26 mouse cellular contexts compared by ENCODE assay signal in the genomic region with DNA sequence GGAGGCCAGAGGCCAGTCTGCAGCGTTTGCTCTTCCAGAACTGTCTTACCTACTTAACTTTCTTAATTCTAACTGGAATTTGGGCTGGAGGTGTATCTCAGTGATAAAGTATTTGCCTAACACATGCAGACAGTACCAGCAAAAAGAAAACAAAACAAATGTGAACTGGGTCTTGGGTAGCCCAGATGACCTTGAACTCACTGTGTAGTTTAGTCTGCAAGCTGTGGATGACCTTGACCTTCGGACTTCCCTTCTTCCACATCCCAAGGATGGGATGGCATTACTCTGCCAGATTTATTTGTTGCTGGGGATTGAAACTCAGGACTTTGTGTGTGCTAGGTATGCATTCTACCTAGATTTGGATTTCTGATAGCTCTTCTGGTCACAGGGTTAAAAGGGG.
"Had no signal": no experiment of that assay in that cellular context is flagged by ENCODE, and none has a peak within 500 bp of the region (broad histone marks: within the 10 kb centered on the region; RNA-seq: fewer than 3 reads in every experiment).

No protein-coding gene starts in this region.

- H3K4me3 ChIP-seq: heart, embryonic 13.5 days; heart, embryonic 15.5 days; hindbrain, embryonic 10.5 days; hindbrain, embryonic 12.5 days; intestine, embryonic 15.5 days; layer of hippocampus, adult 2 months; left cerebral cortex, adult 2 months; limb, embryonic 10.5 days; limb, embryonic 12.5 days; liver, embryonic 13.5 days had no signal

- H3K9me3 ChIP-seq: heart, embryonic 13.5 days; heart, embryonic 15.5 days; hindbrain, embryonic 10.5 days; hindbrain, embryonic 12.5 days; intestine, embryonic 15.5 days; limb, embryonic 10.5 days; limb, embryonic 12.5 days; liver, embryonic 13.5 days had no signal

- H3K9ac ChIP-seq: heart, embryonic 13.5 days; heart, embryonic 15.5 days; hindbrain, embryonic 12.5 days; hindbrain, embryonic 14.5 days; intestine, embryonic 15.5 days; limb, embryonic 12.5 days; liver, embryonic 13.5 days had no signal

- DNase-seq: gastrocnemius, postnatal 14 days; gastrocnemius, postnatal 36 days; heart, adult 18-20 months; heart, postnatal 4 days; kidney, adult 18-20 months; kidney, adult 8-10 months; kidney, postnatal 10 days; kidney, postnatal 25 days; kidney, postnatal 4 days; liver; liver, embryonic 13.5 days had no signal

- ATAC-seq: hindbrain, embryonic 16.5 days; inflammation-experienced regulatory T-cells, adult 6 months; intestine, embryonic 15.5 days; intestine, postnatal 0 days had no signal

- H3K36me3 ChIP-seq: heart, embryonic 13.5 days; heart, embryonic 15.5 days; hindbrain, embryonic 10.5 days; hindbrain, embryonic 12.5 days; intestine, embryonic 15.5 days; limb, embryonic 10.5 days; limb, embryonic 12.5 days; liver, embryonic 13.5 days had no signal

- H3K27me3 ChIP-seq: heart, embryonic 13.5 days; heart, embryonic 15.5 days; hindbrain, embryonic 12.5 days; intestine, embryonic 15.5 days; limb, embryonic 12.5 days; liver, embryonic 13.5 days had no signal

- H3K27ac ChIP-seq: heart, embryonic 13.5 days; heart, embryonic 15.5 days; hindbrain, embryonic 10.5 days; hindbrain, embryonic 12.5 days; hindbrain, embryonic 14.5 days; intestine, embryonic 15.5 days; layer of hippocampus, adult 2 months; left cerebral cortex, adult 2 months; limb, embryonic 10.5 days; limb, embryonic 12.5 days; liver, embryonic 13.5 days had no signal

- H3K4me1 ChIP-seq: hindbrain, embryonic 10.5 days had no signal

- H3K4me2 ChIP-seq: heart, embryonic 11.5 days; heart, embryonic 13.5 days; heart, embryonic 15.5 days; hindbrain, embryonic 12.5 days; hindbrain, embryonic 14.5 days; intestine, embryonic 15.5 days; limb, embryonic 12.5 days; liver, embryonic 11.5 days; liver, embryonic 13.5 days had no signal
